Mouse (Mus musculus) stomach, postnatal 0 days (tissue): Measurements from ENCODE around the gene 2210408I21Rik.

Experiments
- CTCF ChIP-seq: IDR thresholded peaks from 2 replicates; pipeline ENCODE4 v1.5.1; 2016; ENCODE audit warnings: antibody characterized with exemption, low read depth, mild to moderate bottlenecking, moderate library complexity
- EP300 ChIP-seq: optimal IDR thresholded peaks from 2 replicates; pipeline ENCODE3; 2016; ENCODE audit warnings: antibody characterized with exemption

DNA sequence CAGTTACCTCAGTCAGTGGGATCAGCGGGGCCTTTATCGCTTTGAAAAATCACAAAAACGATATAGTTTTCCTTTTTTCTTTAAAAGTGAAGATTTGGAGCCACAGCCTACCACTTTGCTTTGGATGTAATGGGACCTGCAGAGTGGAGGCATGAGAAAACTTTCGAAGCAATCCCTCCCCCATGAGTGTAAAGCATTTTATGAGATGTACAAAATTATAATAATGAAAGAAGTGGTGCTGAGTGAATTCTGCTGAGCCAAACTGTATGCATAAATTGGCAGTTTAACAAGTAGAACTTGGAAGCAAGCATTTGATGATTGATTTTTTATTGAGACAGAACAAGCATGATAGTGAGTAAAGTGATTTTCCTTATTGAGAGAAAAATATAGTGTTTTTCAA lies 250.7 kb downstream of the 2210408I21Rik start:
- no peak for TF ChIP-seq CTCF
- TF ChIP-seq EP300 = no peak
